Mouse (Mus musculus) lung, postnatal 0 days (tissue): ENCODE data around the gene Gpc1.

Experiments used
- CTCF ChIP-seq: IDR thresholded peaks from 2 replicates; pipeline ENCODE4 v1.5.1; 2016; ENCODE audit warnings: antibody characterized with exemption, mild to moderate bottlenecking
- EP300 ChIP-seq: IDR thresholded peaks from 2 replicates; pipeline ENCODE4 v1.6.1; 2016; ENCODE audit warnings: antibody characterized with exemption, mild to moderate bottlenecking, control low read depth

GRCm38 (mm10) chr1:92872666-92873065 is 41.2 kb downstream of the Gpc1 start:
- no peak for TF ChIP-seq EP300
- no peak for TF ChIP-seq CTCF
